Mouse (Mus musculus): ENCODE measurements around the gene Cited4.

Gene Cited4

GRCm38 (mm10) chr4:120666358-120667024 is at the start of gene Cited4:
Cited4 (plus strand) TSS chr4:120666572.
- peak; percentile 100 for DNase-seq (ENCODE audit: low read depth, low spot score)

DNA sequence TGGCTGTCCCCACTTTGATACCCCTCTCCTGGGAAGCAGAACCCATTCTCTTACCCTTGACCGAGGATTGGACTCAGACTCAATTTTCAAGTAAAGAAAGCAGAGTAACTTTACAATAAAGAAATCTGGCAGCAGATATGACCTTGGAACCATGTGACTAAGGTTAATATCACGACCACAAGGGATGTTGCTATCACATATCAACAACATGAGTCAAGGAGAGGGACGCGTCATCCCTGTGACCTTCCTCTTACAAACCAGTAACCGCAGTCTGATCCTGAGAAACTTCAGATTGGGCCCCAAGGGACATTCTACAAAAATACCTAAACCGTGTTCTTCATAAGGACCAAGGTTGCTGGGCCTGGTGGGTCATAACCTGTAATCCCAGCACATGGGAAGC is 38.6 kb upstream of the Cited4 start:
- no peak for DNase-seq (ENCODE audit: low read depth, low spot score)

- DNase-seq (ENCODE audit: low read depth, low spot score): peak; percentile 25
Observed at GRCm38 (mm10) chr4:120630218-120630931, 36.0 kb upstream of the Cited4 start.

DNA sequence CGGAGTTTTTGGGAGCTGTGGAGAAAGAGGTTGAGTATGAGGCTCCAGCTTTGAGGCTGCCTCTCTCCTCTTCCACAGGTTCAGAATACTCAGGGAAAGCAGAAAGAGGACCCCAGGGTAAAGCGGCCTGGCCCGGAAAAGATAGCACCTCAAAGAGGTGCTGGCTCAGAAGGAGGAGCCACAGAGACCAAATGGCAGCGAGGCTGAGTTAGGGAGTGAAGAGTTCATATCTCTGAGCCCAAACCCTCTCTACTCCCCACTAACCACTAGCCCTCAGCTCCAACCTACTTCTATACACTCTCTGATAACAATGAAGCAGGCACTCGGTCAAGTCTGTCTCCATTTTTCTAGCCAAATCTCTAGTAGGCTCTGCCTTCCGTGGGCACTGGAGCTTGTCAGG is 34.5 kb upstream of the Cited4 start:
- peak; percentile 48 for DNase-seq (ENCODE audit: low read depth, low spot score)

GRCm38 (mm10) chr4:120635351-120635750 is 31.0 kb upstream of the Cited4 start:
- no peak for DNase-seq (ENCODE audit: low read depth, low spot score)

GRCm38 (mm10) chr4:120641946-120642345 is 24.4 kb upstream of the Cited4 start:
- no peak for DNase-seq (ENCODE audit: low read depth, low spot score)

DNA sequence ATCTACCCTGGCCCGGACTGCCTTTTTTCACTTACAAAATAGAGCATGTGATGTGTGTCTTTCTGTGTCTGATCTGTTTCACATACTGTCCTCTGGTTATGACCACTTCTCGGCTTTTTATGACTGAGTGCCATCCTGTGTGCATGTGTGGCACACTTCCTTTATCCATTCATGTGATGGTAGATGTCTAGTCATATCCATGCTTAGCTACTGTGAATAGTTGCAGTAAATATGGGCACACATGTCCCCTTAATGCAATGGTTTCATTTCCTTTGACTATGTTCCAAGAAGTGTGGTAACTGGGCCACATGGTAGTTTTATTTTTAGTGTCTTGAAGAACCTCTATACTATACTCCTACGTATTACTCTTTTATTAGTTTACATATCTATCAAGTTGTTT is 22.5 kb upstream of the Cited4 start:
- DNase-seq (ENCODE audit: low read depth, low spot score): no peak

DNA sequence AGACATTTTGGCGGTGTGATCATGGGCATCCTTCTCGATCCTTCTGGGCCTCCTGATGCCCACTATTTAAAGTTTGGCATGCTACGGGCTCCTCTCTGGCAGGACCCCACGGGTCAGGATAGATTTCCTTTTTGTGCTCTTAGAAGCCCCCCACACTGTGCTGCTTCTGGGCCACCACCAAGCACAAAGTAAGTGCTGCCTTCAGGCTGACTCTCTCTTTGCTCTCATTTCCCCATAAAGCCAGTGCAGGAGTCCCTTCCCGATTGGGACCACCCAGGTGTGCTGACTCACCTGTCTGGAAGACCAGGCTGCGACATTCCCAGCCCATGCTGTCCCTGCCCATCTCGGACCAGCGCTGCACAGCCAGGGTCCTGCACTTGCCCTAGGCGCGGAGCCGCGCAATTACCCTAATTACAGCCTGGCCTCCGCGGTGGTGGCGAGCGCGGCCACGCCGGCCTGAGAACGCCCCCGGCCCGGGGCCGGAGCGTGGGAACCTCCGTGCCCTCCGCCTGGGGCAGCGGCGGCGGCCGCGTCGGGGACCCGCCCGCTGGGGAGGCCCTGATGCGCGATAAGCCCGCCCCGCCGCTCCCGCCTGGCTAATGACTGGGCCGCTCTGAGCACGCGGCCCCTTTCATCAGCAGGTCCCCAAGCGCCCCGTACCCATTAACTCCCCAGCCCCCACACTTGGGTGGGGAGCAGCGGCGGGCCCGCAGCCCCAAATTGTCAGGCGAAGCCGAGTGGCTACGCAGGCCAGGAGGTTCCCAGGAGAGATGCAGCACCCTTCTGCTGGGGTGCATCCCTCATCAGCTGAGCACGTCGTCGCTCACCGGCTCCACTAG is 16.8 kb upstream of the Cited4 start:
- no peak for DNase-seq (ENCODE audit: low read depth, low spot score)

- DNase-seq (ENCODE audit: low read depth, low spot score): no peak
Observed at GRCm38 (mm10) chr4:120650208-120650592, 16.2 kb upstream of the Cited4 start.

DNA sequence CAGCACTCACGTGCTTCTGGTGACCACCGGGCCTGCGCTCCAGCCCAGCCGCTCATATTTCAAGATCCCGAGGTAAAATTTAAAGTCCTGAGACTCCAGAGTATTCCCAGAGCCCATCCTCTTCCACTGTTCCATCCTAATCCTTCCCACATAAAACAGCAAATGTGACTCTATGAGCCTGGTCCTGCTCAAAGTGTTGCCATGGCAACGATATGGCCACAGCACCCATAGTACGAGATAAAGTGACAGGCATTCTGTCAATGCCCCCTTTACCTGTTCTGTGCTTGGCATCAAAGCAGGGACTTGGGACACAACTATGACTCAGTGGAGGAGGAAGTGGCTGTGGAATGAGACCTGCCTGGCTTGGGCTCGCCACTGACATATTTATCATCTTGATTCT is 10.5 kb upstream of the Cited4 start:
- no peak for DNase-seq (ENCODE audit: low read depth, low spot score)

- no peak for DNase-seq (ENCODE audit: low read depth, low spot score)
Observed at GRCm38 (mm10) chr4:120660485-120660884, 5.9 kb upstream of the Cited4 start.

DNA sequence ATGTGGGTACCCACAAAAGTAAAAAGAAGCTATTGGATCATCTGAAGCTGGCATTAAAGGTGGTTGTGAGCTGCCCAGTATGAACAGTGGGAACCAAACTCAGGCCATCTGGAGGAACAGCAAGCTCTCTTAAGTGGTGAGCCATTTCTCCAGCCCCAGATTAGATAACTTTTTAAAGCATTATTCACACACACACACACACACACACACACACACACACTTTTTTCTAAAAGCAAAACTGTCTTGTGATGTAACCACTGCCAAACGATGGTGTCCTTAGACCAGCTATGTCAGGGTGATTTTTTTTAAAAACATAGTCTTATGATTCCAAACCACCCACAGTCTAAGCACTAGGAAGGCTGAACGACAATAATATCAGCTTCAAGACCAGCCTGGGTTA is 1.8 kb upstream of the Cited4 start:
- no peak for DNase-seq (ENCODE audit: low read depth, low spot score)

GRCm38 (mm10) chr4:120665144-120665700 is 1.1 kb upstream of the Cited4 start:
- DNase-seq (ENCODE audit: low read depth, low spot score): no peak

DNA sequence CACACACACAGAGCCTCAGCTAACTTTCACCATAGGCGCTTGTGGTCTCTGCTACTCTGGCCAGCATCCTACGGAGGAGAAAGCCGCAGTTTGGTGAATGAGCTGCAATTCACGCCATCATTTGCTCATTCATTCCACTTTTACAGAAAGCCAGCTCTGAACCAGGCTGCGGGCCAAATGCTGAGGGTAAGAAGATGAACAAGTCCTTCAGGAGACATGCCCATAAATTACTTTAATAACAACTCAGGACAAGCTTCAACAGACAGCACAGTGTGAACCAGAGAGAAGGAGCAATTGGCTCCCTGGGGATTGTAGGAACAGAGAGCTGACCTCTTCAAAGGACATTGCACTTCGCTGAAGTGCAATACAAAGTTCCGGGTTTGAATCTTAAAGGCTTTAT is 590 bp upstream of the Cited4 start:
- DNase-seq (ENCODE audit: low read depth, low spot score): no peak

- no peak for DNase-seq (ENCODE audit: low read depth, low spot score)
Observed at GRCm38 (mm10) chr4:120667045-120667501, 701 bp downstream of the Cited4 start.

DNA sequence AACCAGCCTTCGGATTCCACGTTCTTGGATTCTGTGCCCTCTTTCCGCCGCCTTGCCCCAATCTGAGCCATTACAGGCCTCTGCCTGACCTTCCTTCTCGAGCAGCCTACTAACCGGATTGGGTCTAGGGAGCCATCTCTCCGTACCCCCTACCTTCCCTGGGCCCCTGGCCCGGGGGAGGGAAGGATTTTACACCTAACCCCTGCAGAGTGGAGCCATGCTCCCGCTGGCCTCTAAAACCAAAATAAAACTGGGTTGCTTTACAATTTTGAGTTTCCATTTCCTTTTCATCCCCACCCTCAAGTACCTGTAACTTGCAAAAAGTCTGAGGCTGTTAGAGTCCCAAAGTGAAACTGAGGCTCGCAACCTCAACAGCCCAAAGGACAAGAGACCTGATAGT is 1.2 kb downstream of the Cited4 start:
- DNase-seq (ENCODE audit: low read depth, low spot score): no peak

- no peak for DNase-seq (ENCODE audit: low read depth, low spot score)
Observed at GRCm38 (mm10) chr4:120668551-120668950, 2.2 kb downstream of the Cited4 start.

- DNase-seq (ENCODE audit: low read depth, low spot score): no peak
Observed at GRCm38 (mm10) chr4:120669585-120669984, 3.2 kb downstream of the Cited4 start.

DNA sequence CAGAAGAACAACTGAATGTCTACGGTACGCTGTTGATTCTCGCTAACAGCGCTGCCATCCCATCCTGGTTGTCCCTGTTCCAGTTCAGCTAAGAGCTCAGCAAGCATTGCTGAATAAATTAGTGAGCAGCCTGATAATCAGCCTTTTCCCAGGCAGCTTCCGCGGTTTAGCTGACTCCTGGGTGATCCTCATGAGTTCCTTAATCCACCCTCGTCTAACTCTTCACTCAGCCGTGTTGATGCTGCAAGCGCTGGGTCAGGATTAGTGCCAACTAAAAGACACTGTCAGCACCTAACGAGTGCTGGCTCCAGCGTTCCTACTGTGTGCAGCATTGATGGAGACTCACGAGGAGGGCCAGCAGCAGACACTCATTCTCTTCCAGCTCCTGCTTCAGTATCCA is 4.7 kb downstream of the Cited4 start:
- no peak for DNase-seq (ENCODE audit: low read depth, low spot score)

DNA sequence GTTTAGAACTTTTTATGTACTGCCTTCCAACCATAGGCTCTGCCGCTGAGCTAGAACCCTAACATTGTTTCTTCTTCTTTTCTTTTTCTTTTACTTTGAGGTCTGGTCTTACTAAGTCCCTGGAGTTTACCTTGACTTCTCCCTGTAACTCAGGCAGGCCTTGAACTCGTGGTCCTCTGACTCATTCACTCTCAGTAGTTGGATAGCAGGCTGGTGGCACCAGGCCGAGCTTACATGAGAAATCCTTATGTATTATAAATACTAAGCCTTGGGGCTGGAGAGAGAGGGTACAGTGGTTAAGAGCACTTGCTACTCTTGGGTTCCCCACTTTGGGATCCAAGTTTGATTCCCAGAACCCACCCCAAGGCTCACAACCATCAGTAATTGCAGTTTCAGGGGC is 7.2 kb downstream of the Cited4 start:
- no peak for DNase-seq (ENCODE audit: low read depth, low spot score)

- DNase-seq (ENCODE audit: low read depth, low spot score): peak; percentile 71
Observed at GRCm38 (mm10) chr4:120674775-120675451, 8.5 kb downstream of the Cited4 start.

GRCm38 (mm10) chr4:120675640-120676039 is 9.3 kb downstream of the Cited4 start:
- DNase-seq (ENCODE audit: low read depth, low spot score): no peak

Data from c-Kit-negative CD71-positive TER-119-positive erythroid progenitor cells, embryonic 14.5 days (primary cell).